Mouse (Mus musculus) lung, postnatal 0 days (tissue): Measurements from ENCODE around the gene Crim1.

Experiments used
- CTCF ChIP-seq: IDR thresholded peaks from 2 replicates; pipeline ENCODE4 v1.5.1; 2016; ENCODE audit warnings: antibody characterized with exemption, mild to moderate bottlenecking
- EP300 ChIP-seq: IDR thresholded peaks from 2 replicates; pipeline ENCODE4 v1.6.1; 2016; ENCODE audit warnings: antibody characterized with exemption, mild to moderate bottlenecking, control low read depth

GRCm38 (mm10) chr17:78374756-78375155 is 174.7 kb downstream of the Crim1 start:
- no peak for TF ChIP-seq CTCF
- no peak for TF ChIP-seq EP300
